Mouse (Mus musculus): ENCODE measurements around the gene Hax1. TPM values are rescaled to one million over a fixed set of nuclear protein-coding genes. Genes with fewer than 3 reads are reported as not detected.

Hax1 gene
- polyA plus RNA-seq (2014; fragmentation: Nextera tagmentation; extraction: Ambion mirVana): 123 and 127 TPM in 2 replicates

DNA sequence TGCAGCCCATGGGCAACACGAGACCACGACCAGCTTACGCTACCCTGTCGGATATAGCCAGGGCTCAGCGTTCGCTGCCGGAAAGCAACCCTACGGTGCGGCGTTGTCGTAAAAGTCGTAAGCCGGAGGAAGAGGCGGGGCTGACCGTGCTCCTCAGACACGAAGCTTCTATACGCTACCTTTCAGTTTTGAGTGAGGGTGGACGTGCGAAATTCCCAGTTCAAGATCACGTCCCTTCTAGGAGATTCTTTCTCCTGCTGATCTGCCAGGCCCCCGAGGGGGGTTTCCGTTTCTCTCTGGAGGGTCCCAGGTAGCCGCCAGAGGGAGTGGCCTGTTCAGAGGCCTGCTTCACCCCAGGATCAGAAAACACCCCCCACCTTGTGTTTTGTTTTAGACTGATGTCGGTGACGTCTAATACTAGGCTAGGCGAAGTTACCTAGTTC is at the start of gene Hax1:
Hax1 (minus strand) TSS at position 169 of the 443 bp plus-strand sequence.
- H3K4me2 ChIP-seq (ENCODE audit: low read depth, low read length): peak within 1 kb of the TSS; percentile 74
- H3K9me3 ChIP-seq (ENCODE audit: control insufficient read depth, low read length): no peaks in the 10 kb centered on the region
- H3K27ac ChIP-seq (replicated peaks; ENCODE audit: low read depth, low read length): peak within 1 kb of the TSS; percentile 96
- H3K36me3 ChIP-seq (ENCODE audit: control insufficient read depth, insufficient read depth, low read length): peaks cover 68% of the 10 kb centered on the region
- H3K9ac ChIP-seq (ENCODE audit: low read depth, low read length): peak within 1 kb of the TSS; percentile 81
- DNase-seq (ENCODE audit: low spot score) (peak; percentile 97), ATAC-seq (ENCODE audit: low read depth) (peak; percentile 94)
- H3K27me3 ChIP-seq (replicated peaks; ENCODE audit: control insufficient read depth, insufficient read depth, low read length): no peaks in the 10 kb centered on the region
- H3K4me1 ChIP-seq (ENCODE audit: control insufficient read depth, insufficient read depth, low read length): peaks cover 14% of the 10 kb centered on the region
- peak within 1 kb of the TSS; percentile 81 for H3K4me3 ChIP-seq (ENCODE audit: low read depth, low read length)
- 0% methylated on average over 26 of the region's 26 CpGs for WGBS

DNA sequence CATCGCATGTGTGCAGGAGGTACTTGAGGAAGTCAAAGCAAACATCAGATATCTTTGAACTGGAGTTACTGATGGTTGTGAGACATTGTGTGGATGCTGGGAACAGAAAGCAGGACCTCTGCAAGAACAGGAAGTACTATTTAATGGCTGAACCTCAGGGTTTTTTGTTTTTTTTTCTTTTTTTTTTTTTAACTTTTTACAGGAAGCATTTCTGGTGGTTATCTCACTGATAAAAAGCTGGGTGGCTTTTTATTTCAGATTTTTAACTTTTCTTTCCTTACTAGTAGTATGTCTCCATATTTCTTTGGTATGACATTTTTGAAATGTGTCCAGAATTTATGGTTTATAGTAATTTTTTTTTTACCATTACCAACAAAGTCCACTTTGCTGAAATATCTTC is 37.7 kb upstream of the Hax1 start:
- Histone ChIP-seq H3K4me3 (ENCODE audit: low read depth, low read length) (no peak overlapping the region), H3K9me3 (ENCODE audit: control insufficient read depth, low read length) (no peaks in the 10 kb centered on the region), H3K36me3 (ENCODE audit: control insufficient read depth, insufficient read depth, low read length) (peaks cover 89% of the 10 kb centered on the region), H3K27me3 (replicated peaks; ENCODE audit: control insufficient read depth, insufficient read depth, low read length) (no peaks in the 10 kb centered on the region), H3K4me1 (ENCODE audit: control insufficient read depth, insufficient read depth, low read length) (no peaks in the 10 kb centered on the region), H3K9ac (ENCODE audit: low read depth, low read length) (no peak overlapping the region), H3K27ac (replicated peaks; ENCODE audit: low read depth, low read length) (no peak overlapping the region), H3K4me2 (ENCODE audit: low read depth, low read length) (no peak overlapping the region)
- DNase-seq (ENCODE audit: low spot score) (no peak), ATAC-seq (ENCODE audit: low read depth) (no peak)
- 95% methylated on average over 1 of the region's 1 CpGs for WGBS

DNA sequence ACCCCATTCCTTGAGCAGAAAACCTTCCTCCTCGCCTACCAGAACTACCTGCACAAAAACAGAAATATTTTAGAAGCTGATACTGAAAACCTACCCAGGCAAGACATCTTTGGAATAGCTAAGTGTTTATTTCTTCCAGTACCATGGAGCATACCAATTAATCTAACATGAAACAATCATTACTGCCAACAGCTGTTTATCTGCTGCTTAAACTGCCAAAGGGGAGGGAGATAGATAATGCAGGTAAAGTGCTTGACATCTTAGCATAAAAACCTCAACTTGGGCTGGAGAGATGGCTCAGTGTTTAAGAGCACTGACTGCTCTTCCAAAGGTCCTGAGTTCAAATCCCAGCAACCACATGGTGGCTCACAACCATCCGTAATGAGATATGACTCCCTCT is 36.1 kb upstream of the Hax1 start:
- Histone ChIP-seq H3K27ac (replicated peaks; ENCODE audit: low read depth, low read length) (no peak overlapping the region), H3K4me1 (ENCODE audit: control insufficient read depth, insufficient read depth, low read length) (no peaks in the 10 kb centered on the region), H3K4me2 (ENCODE audit: low read depth, low read length) (no peak overlapping the region), H3K36me3 (ENCODE audit: control insufficient read depth, insufficient read depth, low read length) (peaks cover 89% of the 10 kb centered on the region), H3K9me3 (ENCODE audit: control insufficient read depth, low read length) (no peaks in the 10 kb centered on the region), H3K9ac (ENCODE audit: low read depth, low read length) (no peak overlapping the region), H3K27me3 (replicated peaks; ENCODE audit: control insufficient read depth, insufficient read depth, low read length) (no peaks in the 10 kb centered on the region), H3K4me3 (ENCODE audit: low read depth, low read length) (no peak overlapping the region)
- ATAC-seq (ENCODE audit: low read depth): no peak
- DNase-seq (ENCODE audit: low spot score): no peak
- WGBS: 100% methylated on average over 2 of the region's 2 CpGs

DNA sequence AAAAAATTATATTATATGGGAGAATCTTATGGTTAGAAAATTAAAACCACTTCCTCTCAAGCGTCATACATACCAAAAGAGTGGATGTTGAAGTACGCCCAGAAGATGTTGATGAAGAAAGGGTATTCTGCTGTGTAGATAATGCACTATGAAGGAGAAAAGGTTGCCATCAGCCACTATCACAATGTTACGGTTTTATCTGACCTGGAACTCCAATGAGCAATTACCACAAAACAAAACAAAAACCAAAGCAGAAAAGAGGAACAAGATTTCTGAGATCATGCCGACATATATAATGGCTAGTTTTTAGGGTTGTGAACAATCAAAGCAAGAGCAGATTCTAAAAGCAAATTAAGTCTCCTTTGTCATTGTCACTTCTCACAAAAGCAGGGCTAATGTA is 18.0 kb upstream of the Hax1 start:
- Histone ChIP-seq H3K27ac (replicated peaks; ENCODE audit: low read depth, low read length) (no peak overlapping the region), H3K9ac (ENCODE audit: low read depth, low read length) (no peak overlapping the region), H3K27me3 (replicated peaks; ENCODE audit: control insufficient read depth, insufficient read depth, low read length) (no peaks in the 10 kb centered on the region), H3K4me2 (ENCODE audit: low read depth, low read length) (no peak overlapping the region), H3K4me3 (ENCODE audit: low read depth, low read length) (no peak overlapping the region), H3K4me1 (ENCODE audit: control insufficient read depth, insufficient read depth, low read length) (no peaks in the 10 kb centered on the region), H3K36me3 (ENCODE audit: control insufficient read depth, insufficient read depth, low read length) (peaks cover 100% of the 10 kb centered on the region), H3K9me3 (ENCODE audit: control insufficient read depth, low read length) (no peaks in the 10 kb centered on the region)
- 94% methylated on average over 4 of the region's 4 CpGs for WGBS
- no peak for DNase-seq (ENCODE audit: low spot score)
- ATAC-seq (ENCODE audit: low read depth): no peak

DNA sequence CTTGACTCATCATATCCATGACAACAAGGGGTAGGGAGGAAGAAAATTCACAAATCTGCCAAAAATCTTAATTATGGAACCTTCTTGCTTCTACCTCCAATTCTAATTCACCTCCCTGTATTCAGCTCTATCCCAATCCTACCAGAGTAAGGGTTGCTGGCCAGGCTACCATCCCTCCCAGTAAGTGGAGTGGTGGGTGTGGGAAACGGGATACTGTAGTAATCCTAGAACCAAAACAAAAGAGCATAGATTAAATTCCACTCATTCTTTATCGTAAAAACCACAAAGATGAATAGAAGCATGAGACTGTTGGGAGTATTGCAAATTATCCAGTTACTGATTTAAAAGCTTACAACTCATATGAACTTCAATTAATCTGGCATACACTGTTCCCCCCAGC is 11.7 kb upstream of the Hax1 start:
- Histone ChIP-seq H3K4me2 (ENCODE audit: low read depth, low read length) (no peak overlapping the region), H3K9me3 (ENCODE audit: control insufficient read depth, low read length) (no peaks in the 10 kb centered on the region), H3K9ac (ENCODE audit: low read depth, low read length) (no peak overlapping the region), H3K4me3 (ENCODE audit: low read depth, low read length) (no peak overlapping the region), H3K27ac (replicated peaks; ENCODE audit: low read depth, low read length) (no peak overlapping the region), H3K27me3 (replicated peaks; ENCODE audit: control insufficient read depth, insufficient read depth, low read length) (no peaks in the 10 kb centered on the region), H3K4me1 (ENCODE audit: control insufficient read depth, insufficient read depth, low read length) (no peaks in the 10 kb centered on the region), H3K36me3 (ENCODE audit: control insufficient read depth, insufficient read depth, low read length) (peaks cover 100% of the 10 kb centered on the region)
- DNase-seq (ENCODE audit: low spot score): no peak
- 68% methylated on average over 2 of the region's 2 CpGs for WGBS
- no peak for ATAC-seq (ENCODE audit: low read depth)

DNA sequence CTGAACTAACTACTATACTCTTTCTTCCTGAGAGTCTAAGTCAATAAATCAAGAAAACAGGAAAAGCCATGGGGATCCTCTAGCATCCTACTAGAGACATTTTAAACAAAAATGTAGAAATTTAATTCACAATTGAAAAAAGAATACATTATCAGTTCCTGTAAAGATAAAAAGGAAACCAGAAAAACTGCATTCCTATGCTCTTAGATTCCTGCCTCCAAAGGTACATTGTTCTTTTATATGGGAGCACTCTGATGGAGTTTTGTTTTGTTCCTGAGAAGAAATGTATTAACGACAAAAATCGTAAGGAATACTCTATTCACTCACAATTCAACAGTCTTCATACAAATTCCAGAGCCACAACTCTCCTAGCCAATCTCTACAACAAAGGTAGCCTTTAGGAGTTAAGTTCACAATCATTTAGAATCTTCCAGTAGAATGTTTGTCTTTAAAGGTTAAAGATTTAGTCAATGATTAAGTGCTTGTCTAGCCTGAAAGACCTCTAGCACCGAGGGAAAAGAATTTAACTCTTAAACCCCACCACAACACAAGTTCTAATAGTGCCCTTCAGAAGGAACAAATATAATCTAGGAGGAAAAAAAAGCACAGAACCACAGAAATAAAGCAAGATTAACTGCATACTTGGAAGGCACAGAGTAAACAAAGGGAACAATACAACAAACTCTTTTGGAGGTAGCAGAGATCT is 5.7 kb upstream of the Hax1 start:
- Histone ChIP-seq H3K4me3 (ENCODE audit: low read depth, low read length) (no peak overlapping the region), H3K9me3 (ENCODE audit: control insufficient read depth, low read length) (no peaks in the 10 kb centered on the region), H3K4me2 (ENCODE audit: low read depth, low read length) (no peak overlapping the region), H3K36me3 (ENCODE audit: control insufficient read depth, insufficient read depth, low read length) (peaks cover 93% of the 10 kb centered on the region), H3K4me1 (ENCODE audit: control insufficient read depth, insufficient read depth, low read length) (peaks cover 5% of the 10 kb centered on the region; the same call in 1 of the 2 replicates), H3K27me3 (replicated peaks; ENCODE audit: control insufficient read depth, insufficient read depth, low read length) (no peaks in the 10 kb centered on the region), H3K9ac (ENCODE audit: low read depth, low read length) (no peak overlapping the region), H3K27ac (replicated peaks; ENCODE audit: low read depth, low read length) (0 out of 2 replicates have a peak overlapping the region, but pooled peaks have one; percentile 8)
- WGBS: 70% methylated on average over 3 of the region's 3 CpGs
- ATAC-seq (ENCODE audit: low read depth) (no peak), DNase-seq (ENCODE audit: low spot score) (no peak)

DNA sequence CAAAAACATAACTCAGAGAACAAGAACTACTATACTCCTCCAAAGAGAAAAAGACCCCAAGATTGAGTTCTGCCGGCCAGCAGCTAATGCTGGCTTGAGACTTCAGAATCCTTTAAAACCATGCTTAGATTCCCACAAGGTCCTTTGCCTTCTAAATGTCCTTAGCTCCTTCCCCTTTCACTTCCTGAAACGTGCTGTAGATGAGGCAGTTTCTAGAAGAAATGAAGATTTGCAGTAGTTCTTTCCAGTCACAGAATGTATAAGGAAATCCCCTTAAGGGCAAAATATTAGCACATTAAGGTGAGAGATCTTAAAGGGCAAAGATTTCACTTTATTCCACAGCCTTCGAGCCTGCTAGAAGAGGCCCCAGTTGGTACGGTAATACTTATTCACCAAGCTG is 1.2 kb upstream of the Hax1 start:
- no peaks in the 10 kb centered on the region for H3K27me3 ChIP-seq (replicated peaks; ENCODE audit: control insufficient read depth, insufficient read depth, low read length)
- no peaks in the 10 kb centered on the region for H3K9me3 ChIP-seq (ENCODE audit: control insufficient read depth, low read length)
- H3K4me3 ChIP-seq (ENCODE audit: low read depth, low read length): 0 out of 2 replicates have a peak overlapping the region, but pooled peaks have one; percentile 81
- peak overlapping the region; percentile 96 for H3K27ac ChIP-seq (replicated peaks; ENCODE audit: low read depth, low read length)
- WGBS: 79% methylated on average over 4 of the region's 4 CpGs
- ATAC-seq (ENCODE audit: low read depth) (no peak), DNase-seq (ENCODE audit: low spot score) (no peak)
- peak overlapping the region; percentile 81 for H3K9ac ChIP-seq (ENCODE audit: low read depth, low read length)
- H3K4me1 ChIP-seq (ENCODE audit: control insufficient read depth, insufficient read depth, low read length): peaks cover 14% of the 10 kb centered on the region
- H3K36me3 ChIP-seq (ENCODE audit: control insufficient read depth, insufficient read depth, low read length): peaks cover 71% of the 10 kb centered on the region
- peak overlapping the region; percentile 74 for H3K4me2 ChIP-seq (ENCODE audit: low read depth, low read length)

DNA sequence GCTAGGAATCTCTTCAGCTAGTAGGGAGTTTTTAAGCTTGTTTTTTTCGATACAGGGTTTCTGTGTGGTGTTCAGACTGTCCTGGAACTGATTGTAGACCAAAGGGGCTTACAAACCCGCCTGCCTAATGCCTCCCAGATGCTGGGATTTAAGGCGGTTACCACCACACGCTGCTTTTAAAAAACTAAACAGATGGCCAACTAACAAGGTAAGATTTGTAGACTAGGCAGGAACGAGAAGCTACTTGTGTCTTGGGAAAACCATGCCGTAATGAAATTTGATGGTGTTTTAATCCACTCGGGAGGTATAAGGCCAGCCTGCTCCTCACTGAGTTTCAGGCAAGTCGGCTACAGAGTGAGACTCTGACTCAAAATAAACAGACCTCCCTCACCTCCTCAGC is 510 bp upstream of the Hax1 start:
- peaks cover 70% of the 10 kb centered on the region for H3K36me3 ChIP-seq (ENCODE audit: control insufficient read depth, insufficient read depth, low read length)
- peak overlapping the region; percentile 74 for H3K4me2 ChIP-seq (ENCODE audit: low read depth, low read length)
- H3K27ac ChIP-seq (replicated peaks; ENCODE audit: low read depth, low read length): peak overlapping the region; percentile 96
- H3K9ac ChIP-seq (ENCODE audit: low read depth, low read length): peak overlapping the region; percentile 81
- WGBS: 6% methylated on average over 8 of the region's 8 CpGs
- H3K9me3 ChIP-seq (ENCODE audit: control insufficient read depth, low read length): no peaks in the 10 kb centered on the region
- ATAC-seq (ENCODE audit: low read depth) (peak; percentile 67), DNase-seq (ENCODE audit: low spot score) (peak; percentile 76)
- peaks cover 14% of the 10 kb centered on the region for H3K4me1 ChIP-seq (ENCODE audit: control insufficient read depth, insufficient read depth, low read length)
- no peaks in the 10 kb centered on the region for H3K27me3 ChIP-seq (replicated peaks; ENCODE audit: control insufficient read depth, insufficient read depth, low read length)
- peak overlapping the region; percentile 81 for H3K4me3 ChIP-seq (ENCODE audit: low read depth, low read length)

Data from embryonic facial prominence, embryonic 14.5 days (tissue).